Mouse (Mus musculus) neural tube, embryonic 11.5 days (tissue): ENCODE results near the gene Calcb. TPM values are rescaled to one million over a fixed set of nuclear protein-coding genes. Genes with fewer than 3 reads are reported as not detected.
A peak's percentile ranks its signal among the peaks of the same experiment; 100 is the strongest.

Source experiments
- ATAC-seq: fragments of 200-750 bp; cut with Nextera tagmentation; 2 replicates; pipeline ENCODE4 v1.8.0; 2017; ENCODE audit warnings: moderate number of reproducible peaks, mild to moderate bottlenecking, moderate TSS enrichment, moderate library complexity; ENCODE audit not compliant: insufficient read depth, low FRiP score, low TSS enrichment
- DNase-seq: peaks from one replicate; pipeline ENCODE4 v3.0.0-alpha.2; 2015; ENCODE audit warnings: low spot score
- H3K27ac ChIP-seq: fragments of 300-500 bp; sonication (generic); 2 replicates; pipeline ENCODE4 v1.5.1; 2014; ENCODE audit warnings: low read depth, mild to moderate bottlenecking, low read length
- H3K27me3 ChIP-seq: fragments of 300-500 bp; sonication (generic); 2 replicates; pipeline ENCODE4 v1.6.1; 2014; ENCODE audit warnings: mild to moderate bottlenecking, low read length, mixed read lengths; ENCODE audit not compliant: control insufficient read depth, insufficient read depth
- H3K36me3 ChIP-seq: fragments of 300-500 bp; sonication (generic); 2 replicates; pipeline ENCODE4 v1.6.1; 2014; ENCODE audit warnings: mild to moderate bottlenecking, low read length, moderate library complexity, mixed read lengths; ENCODE audit not compliant: control insufficient read depth, insufficient read depth
- H3K4me1 ChIP-seq: fragments of 300-500 bp; sonication (generic); 2 replicates; pipeline ENCODE4 v1.6.1; 2014; ENCODE audit warnings: low read length, mixed read lengths; ENCODE audit not compliant: control insufficient read depth, insufficient read depth
- H3K4me2 ChIP-seq: fragments of 300-500 bp; sonication (generic); 2 replicates; pipeline ENCODE4 v1.6.1; 2014; ENCODE audit warnings: low read depth, mild to moderate bottlenecking, moderate library complexity
- H3K4me3 ChIP-seq: fragments of 300-500 bp; sonication (generic); 2 replicates; pipeline ENCODE4 v1.5.1; 2014; ENCODE audit warnings: low read depth, low read length
- H3K9ac ChIP-seq: fragments of 300-500 bp; sonication (generic); 2 replicates; pipeline ENCODE4 v1.6.1; 2014; ENCODE audit warnings: mild to moderate bottlenecking, low read length
- H3K9me3 ChIP-seq: fragments of 300-500 bp; sonication (generic); 2 replicates; pipeline ENCODE4 v1.6.1; 2016; ENCODE audit warnings: low read length; ENCODE audit not compliant: control insufficient read depth
- WGBS: fragments of 180-500 bp; shearing (Covaris S2); extraction: QIAGEN DNeasy Blood & Tissue Kit; methylation state at CpG from one replicate; pipeline ENCODE4 v1.1.7; 2014; 5-methylcytosine and 5-hydroxymethylcytosine counted together
- polyA plus RNA-seq: library from polyadenylated mRNA; unstranded; fragments of >200 nt; fragmentation: Nextera tagmentation; extraction: Ambion mirVana; gene quantifications from 2 replicates; pipeline ENCODE4 v1.2.1, GENCODE M21; 2014

The Calcb gene
- 0.69 and 2.2 TPM in 2 replicates for polyA plus RNA-seq

DNA sequence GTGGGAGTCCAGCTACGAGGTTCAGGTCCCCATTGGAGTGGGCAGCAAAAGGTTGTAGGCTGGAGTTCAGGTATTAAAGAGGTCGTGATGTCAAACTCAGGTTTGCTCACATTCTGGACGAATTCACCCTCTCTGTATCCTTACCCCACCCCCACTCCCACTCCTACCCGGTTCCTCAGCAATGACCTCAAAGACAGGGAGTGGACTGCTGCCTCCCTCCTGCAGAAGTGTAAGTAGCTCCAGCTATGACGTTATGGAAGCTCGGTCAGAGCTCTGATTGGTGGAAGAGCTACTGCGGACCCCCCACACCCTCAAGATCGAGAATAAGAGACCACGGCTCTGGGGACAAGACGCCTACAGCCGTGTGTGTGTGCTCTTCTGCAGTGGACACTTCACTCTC lies at the start of gene Calcb:
Gene Calcb, plus strand, starts transcription at position 344 of the 400 bp plus-strand sequence.
- WGBS, result 6% methylated on average over 11 of the region's 11 CpGs
- Histone ChIP-seq H3K9me3 (no peaks in the 10 kb centered on the region), H3K27ac (no peak within 1 kb of the TSS), H3K4me1 (peaks cover 7% of the 10 kb centered on the region; the same call in 1 of the 2 replicates), H3K4me3 (no peak within 1 kb of the TSS), H3K36me3 (no peaks in the 10 kb centered on the region), H3K9ac (no peak within 1 kb of the TSS), H3K27me3 (peaks cover 25% of the 10 kb centered on the region), H3K4me2 (peak within 1 kb of the TSS; percentile 34)
- no peak for DNase-seq
- ATAC-seq, result no peak

DNA sequence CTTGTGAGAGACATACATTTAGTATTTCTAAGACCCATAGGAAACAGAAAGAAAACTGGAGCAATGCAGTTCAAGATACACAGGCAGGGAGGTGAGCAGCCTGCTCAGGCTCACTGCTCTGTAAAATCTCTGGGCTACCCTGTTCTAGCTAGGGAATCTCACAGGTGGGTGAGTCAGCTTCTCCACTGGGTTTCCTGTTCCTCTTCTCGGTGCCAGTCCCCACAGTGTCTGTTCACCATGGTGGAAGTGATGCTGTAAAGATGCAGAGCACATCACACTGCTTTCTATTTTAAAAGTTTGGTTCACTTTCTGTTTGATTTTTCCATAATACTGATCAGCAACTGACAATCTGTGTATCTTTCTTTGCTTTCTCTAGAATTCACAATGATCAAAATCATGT lies 47.0 kb upstream of the Calcb start:
- H3K4me3 ChIP-seq, result no peak overlapping the region
- no peak overlapping the region for H3K9ac ChIP-seq
- DNase-seq, result no peak
- no peak for ATAC-seq
- H3K27me3 ChIP-seq, result no peaks in the 10 kb centered on the region
- WGBS, result 76% methylated on average over 1 of the region's 1 CpGs
- no peaks in the 10 kb centered on the region for H3K9me3 ChIP-seq
- no peak overlapping the region for H3K4me2 ChIP-seq
- H3K4me1 ChIP-seq, result no peaks in the 10 kb centered on the region
- no peaks in the 10 kb centered on the region for H3K36me3 ChIP-seq
- H3K27ac ChIP-seq, result no peak overlapping the region

DNA sequence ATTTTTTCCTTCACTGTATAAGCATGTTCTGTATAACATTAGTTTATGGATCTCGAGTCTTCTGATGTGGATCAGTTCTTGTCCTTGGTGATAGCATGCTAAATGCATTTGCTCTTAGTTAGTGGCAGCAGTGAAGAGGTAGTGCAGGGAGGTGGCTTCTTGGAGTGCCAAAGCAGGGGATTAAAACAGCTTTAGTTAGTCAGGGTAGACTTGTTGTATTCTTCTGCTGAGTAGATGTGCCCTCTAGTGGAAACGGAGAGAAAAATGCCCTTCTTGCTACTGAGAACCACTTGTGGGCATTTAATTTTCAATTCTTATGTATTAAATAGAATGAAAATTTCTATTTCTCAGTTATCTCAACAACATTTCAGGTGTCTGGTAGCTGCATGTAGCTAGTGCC lies 45.7 kb upstream of the Calcb start:
- H3K4me2 ChIP-seq, result no peak overlapping the region
- no peak for ATAC-seq
- no peaks in the 10 kb centered on the region for H3K36me3 ChIP-seq
- 29% methylated on average over 2 of the region's 2 CpGs for WGBS
- H3K9me3 ChIP-seq, result no peaks in the 10 kb centered on the region
- no peaks in the 10 kb centered on the region for H3K27me3 ChIP-seq
- no peak for DNase-seq
- no peak overlapping the region for H3K4me3 ChIP-seq
- no peak overlapping the region for H3K27ac ChIP-seq
- H3K9ac ChIP-seq, result no peak overlapping the region
- H3K4me1 ChIP-seq, result no peaks in the 10 kb centered on the region

DNA sequence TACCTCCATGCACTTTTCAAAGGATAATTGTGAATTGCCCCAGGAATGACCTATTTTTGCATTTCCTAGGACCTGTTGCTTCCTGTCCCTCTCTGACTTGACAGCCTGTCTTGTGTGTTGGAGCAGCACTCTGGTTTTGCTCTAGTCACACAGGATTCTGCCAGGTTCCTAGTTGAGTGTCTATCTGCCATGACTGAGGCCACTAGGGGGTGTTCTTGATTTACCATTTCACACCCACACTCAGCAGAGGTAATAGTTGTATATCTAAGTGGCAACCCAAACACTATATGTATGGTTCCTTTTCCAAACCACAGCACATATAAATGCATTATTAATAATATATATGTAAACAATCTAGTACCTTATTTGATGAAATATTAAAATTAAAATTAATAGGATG lies 26.1 kb upstream of the Calcb start:
- no peak overlapping the region for H3K4me2 ChIP-seq
- no peaks in the 10 kb centered on the region for H3K27me3 ChIP-seq
- no peak overlapping the region for H3K4me3 ChIP-seq
- no peak overlapping the region for H3K9ac ChIP-seq
- H3K36me3 ChIP-seq, result no peaks in the 10 kb centered on the region
- no peak overlapping the region for H3K27ac ChIP-seq
- no peaks in the 10 kb centered on the region for H3K4me1 ChIP-seq
- no peaks in the 10 kb centered on the region for H3K9me3 ChIP-seq
- ATAC-seq (no peak), DNase-seq (no peak)

DNA sequence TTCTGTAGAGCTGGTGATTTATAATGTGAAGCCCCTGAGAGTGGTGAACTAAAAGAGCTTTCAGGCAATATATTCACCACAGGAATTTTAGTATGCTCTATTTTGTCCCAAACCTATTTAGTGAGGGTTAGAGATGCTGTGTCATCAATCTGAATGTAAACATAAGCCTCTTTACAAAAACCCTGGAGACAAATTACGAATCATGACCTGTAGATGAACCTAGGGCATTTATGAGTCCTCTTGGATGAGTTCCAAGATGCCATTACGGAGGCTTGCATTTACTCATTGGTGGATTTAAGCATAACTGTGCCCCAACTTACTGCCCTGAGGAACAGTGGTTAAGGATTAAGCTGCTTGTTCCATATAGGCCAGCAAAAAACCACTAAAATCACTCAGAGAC lies 17.6 kb upstream of the Calcb start:
- no peaks in the 10 kb centered on the region for H3K36me3 ChIP-seq
- ATAC-seq (no peak), DNase-seq (no peak)
- H3K9me3 ChIP-seq, result no peaks in the 10 kb centered on the region
- H3K4me1 ChIP-seq, result no peaks in the 10 kb centered on the region
- no peak overlapping the region for H3K4me2 ChIP-seq
- H3K4me3 ChIP-seq, result no peak overlapping the region
- WGBS, result 61% methylated on average over 2 of the region's 2 CpGs
- no peaks in the 10 kb centered on the region for H3K27me3 ChIP-seq
- H3K9ac ChIP-seq, result no peak overlapping the region
- no peak overlapping the region for H3K27ac ChIP-seq

DNA sequence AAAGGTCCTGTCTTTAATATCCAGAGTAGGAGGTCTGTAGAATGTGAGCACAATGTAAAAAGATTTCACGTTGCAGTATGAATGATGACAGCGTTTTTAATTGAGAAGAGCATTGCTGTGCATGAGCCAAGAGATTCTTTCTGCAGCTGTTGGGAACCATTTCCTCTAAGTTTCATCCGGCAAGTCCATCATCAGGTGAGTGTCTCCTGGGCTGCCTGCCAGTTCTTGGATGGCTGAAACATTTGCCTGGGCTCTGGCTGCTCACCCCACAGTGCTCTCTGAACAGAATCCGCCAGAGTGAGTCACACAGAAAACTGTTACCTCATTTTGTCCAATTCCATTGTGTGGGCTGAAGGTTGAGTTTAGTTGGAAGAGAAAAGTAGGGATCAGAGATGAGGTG lies 11.7 kb upstream of the Calcb start:
- Histone ChIP-seq H3K4me1 (no peaks in the 10 kb centered on the region), H3K27ac (no peak overlapping the region), H3K4me2 (no peak overlapping the region), H3K36me3 (no peaks in the 10 kb centered on the region), H3K4me3 (no peak overlapping the region), H3K9me3 (no peaks in the 10 kb centered on the region), H3K27me3 (no peaks in the 10 kb centered on the region), H3K9ac (no peak overlapping the region)
- DNase-seq, result no peak
- 84% methylated on average over 4 of the region's 4 CpGs for WGBS
- no peak for ATAC-seq

DNA sequence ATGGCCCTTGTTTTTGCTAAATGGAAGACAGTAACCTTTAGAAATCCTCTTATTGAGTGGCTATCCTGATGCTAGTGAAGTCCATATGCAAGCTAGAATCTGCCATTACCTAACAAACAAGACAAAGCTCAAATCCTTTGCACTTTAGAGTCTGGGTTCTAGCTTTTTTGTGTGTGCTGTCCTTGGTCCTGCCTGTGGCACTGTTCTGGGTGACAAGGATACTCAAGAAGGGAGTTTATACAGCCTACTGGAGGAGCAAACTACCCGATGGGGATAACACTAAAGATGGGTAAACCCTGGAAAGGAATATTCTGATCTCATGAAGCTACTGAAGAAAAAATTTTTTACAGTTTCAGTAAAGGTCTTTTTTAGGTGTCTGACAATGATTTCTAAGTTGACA lies 11.0 kb upstream of the Calcb start:
- ATAC-seq (no peak), DNase-seq (no peak)
- H3K4me2 ChIP-seq, result no peak overlapping the region
- H3K9ac ChIP-seq, result no peak overlapping the region
- H3K36me3 ChIP-seq, result no peaks in the 10 kb centered on the region
- WGBS, result 75% methylated on average over 1 of the region's 1 CpGs
- H3K4me1 ChIP-seq, result no peaks in the 10 kb centered on the region
- H3K9me3 ChIP-seq, result no peaks in the 10 kb centered on the region
- H3K4me3 ChIP-seq, result no peak overlapping the region
- no peaks in the 10 kb centered on the region for H3K27me3 ChIP-seq
- no peak overlapping the region for H3K27ac ChIP-seq

DNA sequence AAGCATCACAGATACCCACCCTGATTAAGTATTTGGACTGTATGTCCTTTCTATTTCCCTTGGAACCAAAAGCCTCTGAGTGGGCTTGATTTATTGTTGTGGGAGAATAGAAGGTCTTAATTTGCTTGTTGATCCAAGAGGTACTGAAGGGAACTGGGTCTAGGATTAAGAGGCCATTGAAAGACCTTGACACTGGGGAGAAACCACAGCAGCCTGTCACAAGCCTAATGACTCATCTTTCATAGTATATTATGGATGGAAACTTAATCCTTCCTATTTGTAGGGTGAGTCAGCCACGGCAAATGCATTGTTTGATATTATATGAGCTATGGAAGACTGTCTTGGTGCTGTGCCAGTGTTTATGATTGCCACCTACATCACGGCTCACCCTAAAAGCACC lies 8.0 kb upstream of the Calcb start:
- ATAC-seq, result no peak
- WGBS, result 93% methylated on average over 2 of the region's 2 CpGs

DNA sequence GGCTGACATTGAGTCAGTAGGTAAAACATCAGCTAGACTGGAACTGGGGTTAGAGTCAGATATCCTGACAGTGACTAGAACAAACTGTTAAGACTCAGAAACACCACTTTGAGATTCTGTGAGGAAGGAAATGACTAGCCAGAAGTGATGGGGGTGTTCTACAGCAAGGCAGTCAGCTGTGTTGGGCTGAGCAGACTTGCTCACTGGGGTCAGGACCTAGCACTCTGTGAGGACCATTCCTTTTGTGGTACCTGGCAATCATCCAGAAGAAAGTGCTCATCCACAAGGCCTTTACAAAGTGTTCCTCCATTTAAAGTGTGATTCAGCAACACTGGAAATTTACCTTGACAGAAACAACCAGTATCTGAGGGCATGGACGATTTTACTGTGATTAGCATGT lies 5.9 kb upstream of the Calcb start:
- DNase-seq (no peak), ATAC-seq (no peak)
- peaks cover 5% of the 10 kb centered on the region; the same call in 1 of the 2 replicates for H3K27me3 ChIP-seq
- no peaks in the 10 kb centered on the region for H3K36me3 ChIP-seq
- H3K9me3 ChIP-seq, result no peaks in the 10 kb centered on the region
- no peak overlapping the region for H3K27ac ChIP-seq
- H3K4me3 ChIP-seq, result no peak overlapping the region
- no peak overlapping the region for H3K9ac ChIP-seq
- H3K4me1 ChIP-seq, result no peaks in the 10 kb centered on the region
- H3K4me2 ChIP-seq, result no peak overlapping the region
- WGBS, result 81% methylated on average over 1 of the region's 1 CpGs

More for the DNA sequence above, 8.0 kb upstream of the Calcb start:
- H3K36me3 ChIP-seq, result no peaks in the 10 kb centered on the region
- no peak for DNase-seq
- no peaks in the 10 kb centered on the region for H3K9me3 ChIP-seq
- no peak overlapping the region for H3K27ac ChIP-seq
- H3K4me2 ChIP-seq, result no peak overlapping the region
- no peak overlapping the region for H3K4me3 ChIP-seq
- no peak overlapping the region for H3K9ac ChIP-seq
- no peaks in the 10 kb centered on the region for H3K27me3 ChIP-seq
- H3K4me1 ChIP-seq, result no peaks in the 10 kb centered on the region
